Mouse (Mus musculus): ENCODE data around the gene C130050O18Rik.

Gene C130050O18Rik

GRCm38 (mm10) chr5:139404801-139405401 lies at the start of gene C130050O18Rik:
Gene C130050O18Rik, plus strand, starts transcription at chr5:139405280.
- no peak for DNase-seq (ENCODE audit: low read depth, low spot score)

GRCm38 (mm10) chr5:139358653-139359052 lies 46.4 kb upstream of the C130050O18Rik start:
- DNase-seq (ENCODE audit: low read depth, low spot score): peak; percentile 81

GRCm38 (mm10) chr5:139359244-139359643 lies 45.8 kb upstream of the C130050O18Rik start:
- no peak for DNase-seq (ENCODE audit: low read depth, low spot score)

- DNase-seq (ENCODE audit: low read depth, low spot score): no peak
These were observed 41.2 kb upstream of the C130050O18Rik start for GRCm38 (mm10) chr5:139363858-139364257.

- DNase-seq (ENCODE audit: low read depth, low spot score): peak; percentile 87
These were observed 40.7 kb upstream of the C130050O18Rik start for GRCm38 (mm10) chr5:139364260-139364910.

GRCm38 (mm10) chr5:139364911-139365571 lies 40.0 kb upstream of the C130050O18Rik start:
- no peak for DNase-seq (ENCODE audit: low read depth, low spot score)

- peak; percentile 66 for DNase-seq (ENCODE audit: low read depth, low spot score)
These were observed 39.3 kb upstream of the C130050O18Rik start for GRCm38 (mm10) chr5:139365827-139366226.

GRCm38 (mm10) chr5:139366484-139366883 lies 38.6 kb upstream of the C130050O18Rik start:
- DNase-seq (ENCODE audit: low read depth, low spot score): no peak

- no peak for DNase-seq (ENCODE audit: low read depth, low spot score)
These were observed 37.1 kb upstream of the C130050O18Rik start for GRCm38 (mm10) chr5:139367884-139368458.

GRCm38 (mm10) chr5:139368638-139369320 lies 36.3 kb upstream of the C130050O18Rik start:
- DNase-seq (ENCODE audit: low read depth, low spot score): no peak

- no peak for DNase-seq (ENCODE audit: low read depth, low spot score)
These were observed 34.7 kb upstream of the C130050O18Rik start for GRCm38 (mm10) chr5:139370336-139370735.

- no peak for DNase-seq (ENCODE audit: low read depth, low spot score)
These were observed 34.0 kb upstream of the C130050O18Rik start for GRCm38 (mm10) chr5:139371118-139371517.

GRCm38 (mm10) chr5:139371631-139372401 lies 33.3 kb upstream of the C130050O18Rik start:
- DNase-seq (ENCODE audit: low read depth, low spot score): peak; percentile 90

- no peak for DNase-seq (ENCODE audit: low read depth, low spot score)
These were observed 32.0 kb upstream of the C130050O18Rik start for GRCm38 (mm10) chr5:139373126-139373525.

- no peak for DNase-seq (ENCODE audit: low read depth, low spot score)
These were observed 31.1 kb upstream of the C130050O18Rik start for GRCm38 (mm10) chr5:139373889-139374444.

GRCm38 (mm10) chr5:139374841-139375240 lies 30.2 kb upstream of the C130050O18Rik start:
- no peak for DNase-seq (ENCODE audit: low read depth, low spot score)

- DNase-seq (ENCODE audit: low read depth, low spot score): peak; percentile 52
These were observed 27.4 kb upstream of the C130050O18Rik start, which contains the start of gene Gpr146 for GRCm38 (mm10) chr5:139377468-139378270. Gene Gpr146, plus strand, starts transcription at chr5:139377697.

- DNase-seq (ENCODE audit: low read depth, low spot score): no peak
These were observed 26.9 kb upstream of the C130050O18Rik start for GRCm38 (mm10) chr5:139378271-139378556.

GRCm38 (mm10) chr5:139378986-139379629 lies 26.0 kb upstream of the C130050O18Rik start:
- no peak for DNase-seq (ENCODE audit: low read depth, low spot score)
